Mouse (Mus musculus) liver, embryonic 15.5 days (tissue): ENCODE results near the gene Kcnk10. TPM values are rescaled to one million over a fixed set of nuclear protein-coding genes. Genes with fewer than 3 reads are reported as not detected.

Experiments used
- ATAC-seq: fragments of 200-750 bp; cut with Nextera tagmentation; 2 replicates; pipeline ENCODE4 v1.8.0; 2017; ENCODE audit warnings: moderate number of reproducible peaks, mild to moderate bottlenecking, moderate library complexity; ENCODE audit not compliant: insufficient read depth
- H3K27ac ChIP-seq: fragments of 300-500 bp; sonication (generic); replicated peaks from 2 replicates; pipeline ENCODE4 v1.5.1; 2015; ENCODE audit warnings: mild to moderate bottlenecking, inconsistent platforms
- H3K27me3 ChIP-seq: fragments of 300-500 bp; sonication (generic); 2 replicates; pipeline ENCODE4 v1.6.1; 2015; ENCODE audit warnings: mild to moderate bottlenecking, inconsistent platforms
- H3K36me3 ChIP-seq: fragments of 300-500 bp; sonication (generic); replicated peaks from 2 replicates; pipeline ENCODE4 v1.6.1; 2015; ENCODE audit warnings: moderate library complexity, mild to moderate bottlenecking, inconsistent platforms
- H3K4me1 ChIP-seq: fragments of 300-500 bp; sonication (generic); replicated peaks from 2 replicates; pipeline ENCODE4 v1.6.1; 2015; ENCODE audit warnings: inconsistent platforms
- H3K4me2 ChIP-seq: fragments of 300-500 bp; sonication (generic); 2 replicates; pipeline ENCODE4 v1.6.1; 2015; ENCODE audit warnings: moderate library complexity, mild to moderate bottlenecking, inconsistent platforms
- H3K4me3 ChIP-seq: fragments of 300-500 bp; sonication (generic); replicated peaks from 2 replicates; pipeline ENCODE4 v1.5.1; 2015; ENCODE audit warnings: mild to moderate bottlenecking, inconsistent platforms
- H3K9ac ChIP-seq: fragments of 300-500 bp; sonication (generic); 2 replicates; pipeline ENCODE4 v1.6.1; 2015; ENCODE audit warnings: moderate library complexity, mild to moderate bottlenecking, inconsistent platforms
- H3K9me3 ChIP-seq: fragments of 300-500 bp; sonication (generic); replicated peaks from 2 replicates; pipeline ENCODE4 v1.6.1; 2016; ENCODE audit warnings: inconsistent platforms
- WGBS: fragments of 180-500 bp; shearing (Covaris S2); methylation state at CpG from one replicate; pipeline ENCODE4 v1.1.7; 2015; ENCODE audit warnings: mixed read lengths; ENCODE audit not compliant: insufficient replicate concordance; 5-methylcytosine and 5-hydroxymethylcytosine counted together
- polyA plus RNA-seq: library from polyadenylated mRNA; unstranded; fragments of >200 nt; fragmentation: Nextera tagmentation; extraction: Ambion mirVana; gene quantifications from 2 replicates; pipeline ENCODE4 v1.2.1, GENCODE M21; 2015

The Kcnk10 gene
- polyA plus RNA-seq, 1 experiment from 2014 or later: 0.05 TPM

DNA sequence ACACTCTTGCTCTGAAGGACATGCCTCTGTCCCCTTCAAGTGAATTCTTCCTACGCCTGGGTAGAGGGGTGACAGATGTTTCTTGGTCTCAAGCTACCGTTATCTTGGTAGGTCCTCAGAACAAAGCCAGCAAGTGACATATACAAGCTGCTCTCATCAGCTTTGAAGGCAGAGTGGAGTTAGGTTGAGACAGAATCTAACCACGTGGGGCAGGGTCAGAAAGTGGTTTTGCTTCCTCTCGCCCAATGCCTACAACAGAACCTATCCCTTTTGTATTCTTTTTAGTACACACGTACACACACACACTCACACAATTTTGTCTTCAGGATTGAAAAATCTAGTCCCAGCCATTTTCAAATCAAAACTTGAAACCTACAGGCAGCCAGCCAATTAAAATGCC is 186.8 kb downstream of the Kcnk10 start:
- Histone ChIP-seq H3K4me2 (no peak overlapping the region), H3K9me3 (no peaks in the 10 kb centered on the region), H3K27ac (no peak overlapping the region), H3K9ac (no peak overlapping the region), H3K4me1 (no peaks in the 10 kb centered on the region), H3K27me3 (no peaks in the 10 kb centered on the region), H3K4me3 (no peak overlapping the region), H3K36me3 (no peaks in the 10 kb centered on the region)
- ATAC-seq: no peak
- WGBS: 51% methylated on average over 5 of the region's 5 CpGs

GRCm38 (mm10) chr12:98389618-98390017 is 188.5 kb downstream of the Kcnk10 start:
- WGBS: 55% methylated on average over 4 of the region's 4 CpGs
- H3K9me3 ChIP-seq: no peaks in the 10 kb centered on the region
- no peak overlapping the region for H3K4me2 ChIP-seq
- H3K36me3 ChIP-seq: no peaks in the 10 kb centered on the region
- no peak overlapping the region for H3K4me3 ChIP-seq
- no peaks in the 10 kb centered on the region for H3K4me1 ChIP-seq
- no peak overlapping the region for H3K9ac ChIP-seq
- H3K27me3 ChIP-seq: no peaks in the 10 kb centered on the region
- ATAC-seq: no peak
- no peak overlapping the region for H3K27ac ChIP-seq

Other genes with a start within 250 kb of the Kcnk10 start
- gene Spata7, start 49.8 kb upstream of the Kcnk10 start, polyA plus RNA-seq: 1.6 and 1.8 TPM in 2 replicates
- gene Ptpn21, start 159.1 kb upstream of the Kcnk10 start, polyA plus RNA-seq: 2.6 and 2.7 TPM in 2 replicates
- gene Zc3h14, start 168.7 kb upstream of the Kcnk10 start, polyA plus RNA-seq: 33.2 and 34.1 TPM in 2 replicates